Mouse (Mus musculus): Measurements from ENCODE around the gene 4930404N11Rik. TPM values are rescaled to one million over a fixed set of nuclear protein-coding genes. Genes with fewer than 3 reads are reported as not detected.
A peak's percentile ranks its signal among the peaks of the same experiment; 100 is the strongest.

4930404N11Rik gene
- polyA plus RNA-seq, 1 experiment from 2014 or later, result not detected

DNA sequence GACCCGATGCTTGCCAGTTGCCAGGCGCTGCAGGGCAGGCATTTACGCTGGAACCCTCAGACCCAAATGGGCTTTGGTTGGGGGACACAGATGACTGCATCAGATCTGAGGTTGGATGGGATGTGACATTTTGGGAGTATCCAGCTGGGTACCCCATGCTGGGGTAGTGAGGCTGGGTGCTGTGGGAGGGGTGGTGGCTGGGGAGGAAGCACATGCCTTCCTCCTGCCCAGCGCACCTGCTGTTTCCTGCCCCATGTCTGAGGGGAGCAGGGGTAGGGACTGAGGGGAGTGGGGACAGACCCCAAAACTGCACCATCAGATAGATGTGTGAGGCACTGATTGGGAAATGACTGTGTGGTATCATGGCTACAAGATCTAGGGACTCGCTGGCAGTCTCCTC lies 31.1 kb upstream of the 4930404N11Rik start:
- Histone ChIP-seq H3K4me1 (ENCODE audit: control insufficient read depth, insufficient read depth, low read length) (peaks cover 7% of the 10 kb centered on the region), H3K4me3 (ENCODE audit: low read depth, low read length) (no peak overlapping the region), H3K4me2 (ENCODE audit: low read length) (no peak overlapping the region), H3K27ac (ENCODE audit: low read depth, low read length) (no peak overlapping the region), H3K36me3 (ENCODE audit: control insufficient read depth, insufficient read depth, low read length) (peaks cover 18% of the 10 kb centered on the region), H3K9me3 (replicated peaks; ENCODE audit: control insufficient read depth, low read length) (no peaks in the 10 kb centered on the region), H3K9ac (ENCODE audit: low read length) (peak overlapping the region; percentile 22; the same call in 1 of the 2 replicates), H3K27me3 (replicated peaks; ENCODE audit: control insufficient read depth, insufficient read depth, low read length) (no peaks in the 10 kb centered on the region)
- WGBS, result 67% methylated on average over 5 of the region's 5 CpGs
- ATAC-seq (no peak), DNase-seq (ENCODE audit: low spot score) (no peak)

DNA sequence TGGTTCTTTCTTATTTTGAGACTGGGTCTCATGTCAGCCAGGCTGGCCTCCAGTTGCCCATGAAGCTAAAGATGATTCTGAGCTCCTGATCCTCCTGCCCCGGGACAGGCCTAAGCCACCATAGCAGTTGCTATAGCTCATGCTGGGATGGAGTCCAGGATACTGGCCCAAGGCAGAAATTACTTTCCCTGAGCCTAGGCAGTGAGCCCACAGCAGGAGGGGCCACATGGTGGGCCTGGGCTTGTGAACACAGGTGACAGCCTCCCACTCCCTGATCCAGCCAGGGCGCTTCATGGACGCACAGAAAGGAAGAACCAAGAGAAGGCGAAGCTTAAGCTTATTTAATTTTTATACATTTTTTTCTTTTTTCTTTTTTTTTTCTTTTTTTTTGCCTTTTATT lies 30.2 kb upstream of the 4930404N11Rik start:
- no peak overlapping the region for H3K4me3 ChIP-seq (ENCODE audit: low read depth, low read length)
- H3K27ac ChIP-seq (ENCODE audit: low read depth, low read length), result no peak overlapping the region
- ATAC-seq, result no peak
- DNase-seq (ENCODE audit: low spot score), result no peak
- peaks cover 19% of the 10 kb centered on the region for H3K36me3 ChIP-seq (ENCODE audit: control insufficient read depth, insufficient read depth, low read length)
- peak overlapping the region; percentile 21; the same call in 1 of the 2 replicates for H3K9ac ChIP-seq (ENCODE audit: low read length)
- H3K27me3 ChIP-seq (replicated peaks; ENCODE audit: control insufficient read depth, insufficient read depth, low read length), result no peaks in the 10 kb centered on the region
- 92% methylated on average over 4 of the region's 4 CpGs for WGBS
- H3K4me1 ChIP-seq (ENCODE audit: control insufficient read depth, insufficient read depth, low read length), result no peaks in the 10 kb centered on the region; the same call in 1 of the 2 replicates
- H3K4me2 ChIP-seq (ENCODE audit: low read length), result no peak overlapping the region
- no peaks in the 10 kb centered on the region for H3K9me3 ChIP-seq (replicated peaks; ENCODE audit: control insufficient read depth, low read length)

DNA sequence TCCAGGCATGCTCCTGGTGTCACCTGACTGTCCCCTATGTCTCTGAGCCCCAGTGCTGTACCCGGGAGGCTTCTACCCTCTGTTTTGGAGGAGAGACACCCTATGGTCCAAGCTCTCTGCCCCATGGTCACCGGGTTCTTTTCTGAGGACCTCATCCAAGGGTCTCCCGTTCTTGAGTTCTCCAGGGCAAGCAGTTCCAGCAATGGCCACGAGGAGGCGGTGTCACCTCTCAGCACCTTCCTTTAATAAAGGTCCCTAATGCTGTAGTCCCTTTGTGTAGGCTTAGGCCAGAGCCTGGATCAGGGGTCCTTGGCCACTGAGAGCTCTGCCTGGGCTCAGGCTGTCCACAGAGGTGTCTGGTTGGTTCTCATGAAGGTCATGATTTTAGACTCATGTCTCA lies 29.5 kb upstream of the 4930404N11Rik start:
- Histone ChIP-seq H3K27ac (ENCODE audit: low read depth, low read length) (no peak overlapping the region), H3K4me2 (ENCODE audit: low read length) (no peak overlapping the region), H3K27me3 (replicated peaks; ENCODE audit: control insufficient read depth, insufficient read depth, low read length) (no peaks in the 10 kb centered on the region), H3K4me3 (ENCODE audit: low read depth, low read length) (no peak overlapping the region), H3K9me3 (replicated peaks; ENCODE audit: control insufficient read depth, low read length) (no peaks in the 10 kb centered on the region), H3K36me3 (ENCODE audit: control insufficient read depth, insufficient read depth, low read length) (peaks cover 16% of the 10 kb centered on the region), H3K9ac (ENCODE audit: low read length) (no peak overlapping the region), H3K4me1 (ENCODE audit: control insufficient read depth, insufficient read depth, low read length) (no peaks in the 10 kb centered on the region; the same call in 1 of the 2 replicates)
- peak; percentile 76 for DNase-seq (ENCODE audit: low spot score)
- peak; percentile 19; the same call in 1 of the 2 replicates for ATAC-seq
- 19% methylated on average over 5 of the region's 5 CpGs for WGBS

DNA sequence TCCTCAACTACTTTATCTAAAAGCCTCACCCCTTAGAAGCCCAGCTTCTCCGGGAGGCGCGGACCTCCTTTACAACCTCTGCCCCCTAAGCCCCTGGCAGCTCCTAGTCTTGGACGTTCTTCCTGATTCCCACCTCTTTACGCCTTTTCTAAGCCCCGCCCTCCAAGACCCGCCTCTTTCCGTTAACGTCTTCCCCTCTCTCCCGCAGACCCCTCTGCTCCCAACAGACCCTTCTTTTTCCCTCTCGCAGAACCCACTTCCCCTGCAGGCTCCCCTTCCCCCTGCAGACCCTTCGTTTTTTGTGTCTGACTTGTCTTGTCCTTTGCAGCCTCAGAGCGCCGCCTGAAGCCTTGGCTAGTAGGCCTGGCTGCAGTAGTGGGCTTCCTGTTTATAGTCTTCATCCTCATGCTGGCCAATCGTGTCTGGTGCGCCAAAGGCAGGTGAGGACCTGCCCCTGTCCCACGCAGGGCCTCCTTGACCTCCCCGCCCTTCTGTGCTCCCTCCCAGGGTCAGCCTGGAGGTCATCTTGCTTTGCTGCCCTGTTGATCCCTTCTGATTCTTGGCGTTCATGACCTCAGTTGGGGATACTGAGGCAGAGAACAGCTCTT lies 27.9 kb upstream of the 4930404N11Rik start:
- Histone ChIP-seq H3K4me1 (ENCODE audit: control insufficient read depth, insufficient read depth, low read length) (no peaks in the 10 kb centered on the region; the same call in 1 of the 2 replicates), H3K4me2 (ENCODE audit: low read length) (peak overlapping the region; percentile 42), H3K27me3 (replicated peaks; ENCODE audit: control insufficient read depth, insufficient read depth, low read length) (no peaks in the 10 kb centered on the region), H3K9ac (ENCODE audit: low read length) (peak overlapping the region; percentile 50; the same call in 1 of the 2 replicates), H3K9me3 (replicated peaks; ENCODE audit: control insufficient read depth, low read length) (no peaks in the 10 kb centered on the region), H3K4me3 (ENCODE audit: low read depth, low read length) (no peak overlapping the region), H3K27ac (ENCODE audit: low read depth, low read length) (no peak overlapping the region; the same call in 1 of the 2 replicates), H3K36me3 (ENCODE audit: control insufficient read depth, insufficient read depth, low read length) (peaks cover 12% of the 10 kb centered on the region)
- ATAC-seq (no peak), DNase-seq (ENCODE audit: low spot score) (no peak)
- WGBS, result 8% methylated on average over 19 of the region's 19 CpGs

GRCm38 (mm10) chr10:81392781-81393185 lies 27.2 kb upstream of the 4930404N11Rik start, which contains the start of gene Smim24:
TSS of gene Smim24 (plus strand) at chr10:81393051.
- no peak within 1 kb of the TSS for H3K4me3 ChIP-seq (ENCODE audit: low read depth, low read length)
- WGBS, result 73% methylated on average over 14 of the region's 14 CpGs
- ATAC-seq, result no peak

DNA sequence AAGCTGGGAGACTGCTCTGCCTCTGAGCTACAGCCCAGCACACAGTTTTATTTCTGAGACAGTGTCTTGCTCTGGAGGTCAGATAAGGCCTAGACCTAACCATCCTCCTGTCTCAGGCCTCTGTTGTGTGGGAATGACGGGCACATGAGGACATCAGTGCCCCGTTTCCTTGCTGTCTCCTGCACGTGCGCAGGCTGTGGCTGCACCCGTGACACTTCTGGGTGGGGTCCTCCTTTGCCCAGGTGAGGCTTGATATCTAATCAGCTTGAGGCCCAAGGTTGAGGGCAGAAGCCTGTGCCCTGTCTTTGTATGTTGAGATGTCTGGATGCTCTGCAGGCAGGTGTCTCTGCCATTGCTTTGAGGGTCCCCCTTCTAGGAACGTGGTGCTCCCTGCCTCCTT lies 26.7 kb upstream of the 4930404N11Rik start:
- Histone ChIP-seq H3K4me3 (ENCODE audit: low read depth, low read length) (no peak overlapping the region), H3K9me3 (replicated peaks; ENCODE audit: control insufficient read depth, low read length) (no peaks in the 10 kb centered on the region), H3K9ac (ENCODE audit: low read length) (no peak overlapping the region), H3K27me3 (replicated peaks; ENCODE audit: control insufficient read depth, insufficient read depth, low read length) (no peaks in the 10 kb centered on the region), H3K4me2 (ENCODE audit: low read length) (no peak overlapping the region), H3K4me1 (ENCODE audit: control insufficient read depth, insufficient read depth, low read length) (no peaks in the 10 kb centered on the region; the same call in 1 of the 2 replicates), H3K36me3 (ENCODE audit: control insufficient read depth, insufficient read depth, low read length) (peaks cover 23% of the 10 kb centered on the region), H3K27ac (ENCODE audit: low read depth, low read length) (no peak overlapping the region)
- DNase-seq (ENCODE audit: low spot score) (no peak), ATAC-seq (no peak)
- WGBS, result 85% methylated on average over 6 of the region's 6 CpGs

More at GRCm38 (mm10) chr10:81392781-81393185, 27.2 kb upstream of the 4930404N11Rik start, which contains the start of gene Smim24:
- Histone ChIP-seq H3K36me3 (ENCODE audit: control insufficient read depth, insufficient read depth, low read length) (peaks cover 19% of the 10 kb centered on the region), H3K9ac (ENCODE audit: low read length) (peak within 1 kb of the TSS; percentile 50; the same call in 1 of the 2 replicates), H3K9me3 (replicated peaks; ENCODE audit: control insufficient read depth, low read length) (no peaks in the 10 kb centered on the region), H3K27me3 (replicated peaks; ENCODE audit: control insufficient read depth, insufficient read depth, low read length) (no peaks in the 10 kb centered on the region), H3K4me2 (ENCODE audit: low read length) (peak within 1 kb of the TSS; percentile 42), H3K27ac (ENCODE audit: low read depth, low read length) (no peak within 1 kb of the TSS; the same call in 1 of the 2 replicates), H3K4me1 (ENCODE audit: control insufficient read depth, insufficient read depth, low read length) (no peaks in the 10 kb centered on the region; the same call in 1 of the 2 replicates)
- DNase-seq (ENCODE audit: low spot score), result no peak

DNA sequence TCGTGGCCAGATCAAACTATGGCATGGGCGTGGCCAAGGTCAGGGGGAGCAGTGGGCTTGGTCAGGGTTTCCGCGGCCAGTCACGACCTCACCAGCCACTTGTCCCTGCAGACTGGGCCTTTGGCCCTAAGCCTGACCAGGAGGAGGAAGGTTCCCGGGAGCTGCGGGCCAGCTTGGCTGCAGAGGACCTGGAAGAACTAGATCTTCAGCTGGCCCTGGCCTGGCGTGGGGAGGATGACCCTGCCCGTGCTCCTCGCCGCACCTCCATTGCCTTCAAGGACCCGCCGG lies 25.0 kb upstream of the 4930404N11Rik start:
- Histone ChIP-seq H3K4me2 (ENCODE audit: low read length) (no peak overlapping the region), H3K9ac (ENCODE audit: low read length) (no peak overlapping the region), H3K27me3 (replicated peaks; ENCODE audit: control insufficient read depth, insufficient read depth, low read length) (no peaks in the 10 kb centered on the region), H3K36me3 (ENCODE audit: control insufficient read depth, insufficient read depth, low read length) (peaks cover 38% of the 10 kb centered on the region), H3K27ac (ENCODE audit: low read depth, low read length) (no peak overlapping the region), H3K4me1 (ENCODE audit: control insufficient read depth, insufficient read depth, low read length) (peaks cover under 1% of the 10 kb centered on the region; the same call in 1 of the 2 replicates), H3K9me3 (replicated peaks; ENCODE audit: control insufficient read depth, low read length) (no peaks in the 10 kb centered on the region), H3K4me3 (ENCODE audit: low read depth, low read length) (no peak overlapping the region)
- ATAC-seq (no peak), DNase-seq (ENCODE audit: low spot score) (no peak)
- 91% methylated on average over 13 of the region's 13 CpGs for WGBS

- no peaks in the 10 kb centered on the region for H3K27me3 ChIP-seq (replicated peaks; ENCODE audit: control insufficient read depth, insufficient read depth, low read length)
- WGBS, result 59% methylated on average over 23 of the region's 23 CpGs
- no peak overlapping the region for H3K9ac ChIP-seq (ENCODE audit: low read length)
- no peak overlapping the region for H3K4me3 ChIP-seq (ENCODE audit: low read depth, low read length)
- peaks cover 38% of the 10 kb centered on the region for H3K36me3 ChIP-seq (ENCODE audit: control insufficient read depth, insufficient read depth, low read length)
- H3K9me3 ChIP-seq (replicated peaks; ENCODE audit: control insufficient read depth, low read length), result no peaks in the 10 kb centered on the region
- H3K27ac ChIP-seq (ENCODE audit: low read depth, low read length), result no peak overlapping the region
- peak; percentile 74 for ATAC-seq
- no peak overlapping the region for H3K4me2 ChIP-seq (ENCODE audit: low read length)
- DNase-seq (ENCODE audit: low spot score), result peak; percentile 57
- peaks cover 6% of the 10 kb centered on the region for H3K4me1 ChIP-seq (ENCODE audit: control insufficient read depth, insufficient read depth, low read length)
Observed at GRCm38 (mm10) chr10:81389801-81390677, 24.4 kb upstream of the 4930404N11Rik start.

Data from forebrain, embryonic 14.5 days (tissue).